Mouse (Mus musculus): ENCODE data around the gene Galr2.

DNA sequence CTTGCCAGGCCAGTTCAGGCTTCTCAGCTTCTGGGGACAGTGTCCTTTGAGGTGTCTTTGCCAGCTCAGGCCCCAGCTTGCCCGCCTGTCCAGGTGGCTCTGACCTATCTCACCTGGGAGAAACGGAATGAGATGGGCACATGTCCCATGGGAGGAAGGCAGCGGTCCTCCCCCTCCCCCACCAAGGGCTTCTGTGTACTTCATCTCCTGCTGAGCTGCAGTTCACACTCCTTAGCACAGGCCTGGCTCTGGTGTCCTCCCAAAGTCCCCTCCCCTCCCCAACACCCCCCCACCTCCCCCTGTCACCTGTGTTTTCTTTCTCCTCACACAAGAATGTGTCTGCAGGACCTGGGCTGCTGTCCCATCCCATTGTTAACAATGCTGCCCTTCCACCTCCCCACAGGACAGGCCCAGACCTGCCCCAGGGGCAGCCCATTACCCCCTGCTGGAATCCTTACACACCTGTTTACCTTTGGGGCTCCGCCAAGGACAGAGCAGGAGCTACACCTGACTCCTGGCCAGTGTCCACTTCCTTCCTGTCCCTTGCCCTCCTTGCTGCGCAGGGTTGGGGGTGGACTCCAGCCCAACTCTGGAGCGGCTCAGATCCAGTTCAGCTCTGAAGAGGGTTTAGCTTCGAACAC, 46.3 kb downstream of the Galr2 start:
- TF ChIP-seq POLR2A (IDR thresholded peaks at IDR 0.05; ENCODE audit: extremely low read depth, insufficient read depth, low read length), result no peak
- no peak for TF ChIP-seq CTCF (IDR thresholded peaks at IDR 0.05; ENCODE audit: extremely low read depth, insufficient read depth, low read length)
